Mouse (Mus musculus) cerebellum, adult 2 months (tissue): ENCODE measurements at regions not wholly inside any gene's neighbourhood (a gene's known extent, or its start where the extent isn't known, plus 50 kb on each side); places are given as distances from the start of the nearest gene placed in this dataset.
A peak's percentile ranks its signal among the peaks of the same experiment; 100 is the strongest.

Source experiments
- DNase-seq, 2 experiments: peaks; one replicate each; pipeline ENCODE4 v3.0.0; 2021
- H3K27ac ChIP-seq: fragments of 200-500 bp; 2 replicates; pipeline ENCODE4 v1.5.1; 2012; ENCODE audit warnings: low read length, control low read depth, inconsistent platforms; ENCODE audit not compliant: insufficient read depth
- H3K27me3 ChIP-seq: fragments of 200-500 bp; 2 replicates; pipeline ENCODE4 v1.6.1; 2012; ENCODE audit warnings: inconsistent platforms, mild to moderate bottlenecking, low read length, moderate library complexity; ENCODE audit not compliant: control insufficient read depth, insufficient read depth
- H3K4me1 ChIP-seq: fragments of 200-500 bp; 2 replicates; pipeline ENCODE4 v1.6.1; 2011; ENCODE audit warnings: low read length; ENCODE audit not compliant: control insufficient read depth, insufficient read depth
- H3K4me3 ChIP-seq: fragments of 200-500 bp; replicated peaks from 2 replicates; pipeline ENCODE3; 2011; ENCODE audit warnings: mild to moderate bottlenecking, low read depth, low read length, control low read depth; ENCODE audit not compliant: insufficient read depth
- CTCF ChIP-seq: fragments of 200-500 bp; IDR thresholded peaks from 2 replicates; pipeline ENCODE4 v1.5.1; 2011; ENCODE audit warnings: low read depth, mild to moderate bottlenecking, control low read depth, low read length, moderate library complexity, borderline replicate concordance; ENCODE audit not compliant: insufficient read depth
- POLR2A ChIP-seq: fragments of 200-500 bp; IDR thresholded peaks from 2 replicates; pipeline ENCODE4 v1.6.1; 2011; ENCODE audit warnings: low read length, control low read depth, borderline replicate concordance; ENCODE audit not compliant: insufficient read depth
- WGBS: fragments of 180-500 bp; shearing (Covaris S2); methylation state at CpG from one replicate; pipeline ENCODE4 v1.1.7; 2018; 5-methylcytosine and 5-hydroxymethylcytosine counted together

GRCm38 (mm10) chr9:79392020-79392419, 326.6 kb downstream of the Col12a1 start:
- 44% methylated on average over 2 of the region's 2 CpGs for WGBS
- H3K27me3 ChIP-seq = no peaks in the 10 kb centered on the region

GRCm38 (mm10) chr9:79414989-79415388, 303.6 kb downstream of the Col12a1 start:
- Histone ChIP-seq H3K27ac (no peak overlapping the region), H3K27me3 (no peaks in the 10 kb centered on the region), H3K4me3 (no peak overlapping the region), H3K4me1 (no peaks in the 10 kb centered on the region)
- TF ChIP-seq POLR2A (no peak), CTCF (no peak)
- DNase-seq = no peak

More at GRCm38 (mm10) chr9:79392020-79392419, 326.6 kb downstream of the Col12a1 start:
- H3K27ac ChIP-seq = no peak overlapping the region
- no peak overlapping the region for H3K4me3 ChIP-seq
- no peaks in the 10 kb centered on the region for H3K4me1 ChIP-seq
- no peak for DNase-seq
- TF ChIP-seq CTCF (no peak), POLR2A (no peak)

GRCm38 (mm10) chr9:79430417-79430816, 288.2 kb downstream of the Col12a1 start:
- TF ChIP-seq CTCF = no peak
- no peak for TF ChIP-seq POLR2A
- DNase-seq = peak; percentile 35 to 75
- 8% methylated on average over 1 of the region's 1 CpGs for WGBS

GRCm38 (mm10) chr9:79437636-79438035, 281.0 kb downstream of the Col12a1 start:
- H3K27ac ChIP-seq = no peak overlapping the region
- no peak overlapping the region for H3K4me3 ChIP-seq
- TF ChIP-seq CTCF (no peak), POLR2A (no peak)
- 48% methylated on average over 3 of the region's 3 CpGs for WGBS
- H3K4me1 ChIP-seq = no peaks in the 10 kb centered on the region
- H3K27me3 ChIP-seq = no peaks in the 10 kb centered on the region
- DNase-seq = peak in 1 of 2 experiments; percentile 9

More at GRCm38 (mm10) chr9:79430417-79430816, 288.2 kb downstream of the Col12a1 start:
- Histone ChIP-seq H3K4me1 (peaks cover 3% of the 10 kb centered on the region; the same call in 1 of the 2 replicates), H3K27me3 (no peaks in the 10 kb centered on the region), H3K27ac (no peak overlapping the region), H3K4me3 (no peak overlapping the region)

GRCm38 (mm10) chr9:79439233-79439960, 279.2 kb downstream of the Col12a1 start:
- H3K27ac ChIP-seq = no peak overlapping the region
- 67% methylated on average over 11 of the region's 11 CpGs for WGBS
- no peak for TF ChIP-seq POLR2A
- TF ChIP-seq CTCF = no peak

GRCm38 (mm10) chr9:79455226-79455625, 263.4 kb downstream of the Col12a1 start:
- 76% methylated on average over 3 of the region's 3 CpGs for WGBS
- no peak overlapping the region for H3K27ac ChIP-seq
- H3K4me1 ChIP-seq = no peaks in the 10 kb centered on the region
- H3K27me3 ChIP-seq = no peaks in the 10 kb centered on the region
- DNase-seq = no peak
- no peak overlapping the region for H3K4me3 ChIP-seq
- TF ChIP-seq CTCF (no peak), POLR2A (no peak)

More at GRCm38 (mm10) chr9:79439233-79439960, 279.2 kb downstream of the Col12a1 start:
- H3K4me3 ChIP-seq = no peak overlapping the region
- no peaks in the 10 kb centered on the region for H3K4me1 ChIP-seq
- no peak for DNase-seq
- no peaks in the 10 kb centered on the region for H3K27me3 ChIP-seq

GRCm38 (mm10) chr9:79479118-79479517, 239.5 kb downstream of the Col12a1 start:
- DNase-seq = no peak
- WGBS = 18% methylated on average over 1 of the region's 1 CpGs
- Histone ChIP-seq H3K4me3 (no peak overlapping the region), H3K4me1 (no peaks in the 10 kb centered on the region), H3K27me3 (no peaks in the 10 kb centered on the region), H3K27ac (no peak overlapping the region)
- TF ChIP-seq POLR2A (no peak), CTCF (no peak)

GRCm38 (mm10) chr9:79500253-79500652, 218.4 kb downstream of the Col12a1 start:
- H3K27me3 ChIP-seq = no peaks in the 10 kb centered on the region
- no peak for DNase-seq
- no peak for TF ChIP-seq POLR2A
- TF ChIP-seq CTCF = no peak
- 70% methylated on average over 2 of the region's 2 CpGs for WGBS
- H3K4me3 ChIP-seq = no peak overlapping the region
- H3K4me1 ChIP-seq = no peaks in the 10 kb centered on the region
- no peak overlapping the region for H3K27ac ChIP-seq
